Comparison of ENCODE assay signal across 8 mouse cellular contexts in the genomic region with DNA sequence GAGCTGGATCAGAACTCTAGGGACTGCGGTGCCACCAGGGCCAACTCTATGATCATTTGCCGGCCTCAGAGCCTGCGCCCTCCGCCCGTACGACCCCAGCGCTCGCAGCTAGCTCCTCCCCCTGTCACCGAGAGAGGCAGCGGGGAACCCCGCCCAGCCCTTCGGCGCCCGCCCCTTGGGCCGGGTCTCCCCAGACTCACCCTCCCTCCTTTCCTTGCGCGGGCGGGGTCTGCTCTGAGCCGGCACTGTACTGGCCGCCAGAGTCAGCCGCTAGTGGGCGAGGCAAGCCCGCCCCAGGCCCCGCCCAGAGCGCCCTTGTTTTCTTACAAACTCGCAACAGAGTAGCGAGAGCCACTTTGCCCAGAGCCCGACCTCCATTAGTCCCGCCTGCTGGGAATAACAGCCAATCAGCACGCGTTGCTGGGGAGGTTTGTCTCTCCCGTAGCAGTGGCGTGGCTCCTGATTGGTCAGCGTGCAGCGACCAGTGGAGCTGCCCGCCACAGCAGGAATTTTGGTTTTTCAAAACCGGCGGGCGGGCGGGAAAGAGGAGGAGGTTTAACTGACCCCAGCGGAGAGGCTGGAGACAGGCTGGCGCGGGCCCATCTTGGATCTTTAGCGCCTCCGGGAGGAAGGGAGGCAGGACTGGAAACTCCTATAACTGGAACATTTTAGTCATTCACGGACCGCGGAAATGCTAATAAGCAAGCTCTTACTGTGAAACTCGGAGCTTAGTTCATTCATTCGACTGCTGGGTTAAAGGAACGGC. TPM values are rescaled to one million over a fixed set of nuclear protein-coding genes. Genes with fewer than 3 reads are reported as not detected.
A peak's percentile ranks its signal among the peaks of the same experiment; 100 is the strongest.
DNase-seq lines count a peak whose midpoint lies in the region; ATAC-seq and TF ChIP-seq lines count a peak whose summit lies in the region.

A gene (minus strand): TSS at position 386 of the 766 bp plus-strand sequence.

- H3K4me1 ChIP-seq in MEL (ENCODE audit: control insufficient read depth in 1 of 2, insufficient read depth in 2 of 2, low read length in 2 of 2), result peaks cover 26 to 27% of the 10 kb centered on the region in 2 experiments
- H3K4me1 ChIP-seq in cerebellum, adult 2 months (ENCODE audit: control insufficient read depth, insufficient read depth, low read length), result peaks cover 14% of the 10 kb centered on the region
- peaks cover 21% of the 10 kb centered on the region; the same call in 1 of the 2 replicates for H3K4me1 ChIP-seq in forebrain, postnatal 0 days (ENCODE audit: insufficient read depth)
- peaks cover 29% of the 10 kb centered on the region for H3K4me1 ChIP-seq in lung, embryonic 15.5 days

- peak within 1 kb of the TSS; percentile 75 to 76 for H3K4me3 ChIP-seq in MEL (ENCODE audit: control insufficient read depth in 1 of 2, insufficient read depth in 1 of 2, low read depth in 2 of 2, low read length in 2 of 2)
- peak within 1 kb of the TSS; percentile 85 for H3K4me3 ChIP-seq in cerebellum, adult 2 months (replicated peaks; ENCODE audit: insufficient read depth, low read depth, low read length)
- peak within 1 kb of the TSS; percentile 71 for H3K4me3 ChIP-seq in forebrain, postnatal 0 days (ENCODE audit: low read depth, low read length)
- peak within 1 kb of the TSS; percentile 67 for H3K4me3 ChIP-seq in lung, embryonic 15.5 days

- under 1% methylated on average over 49 of the region's 51 CpGs for WGBS in cerebellum, adult 2 months
- WGBS in forebrain, postnatal 0 days, result under 1% methylated on average over 48 of the region's 51 CpGs
- under 1% methylated on average over 51 of the region's 51 CpGs for WGBS in lung, embryonic 15.5 days

- TF ChIP-seq EP300 in MEL (IDR thresholded peaks at IDR 0.05; ENCODE audit: low read depth in 1 of 2, low read length in 2 of 2), result no peak

- DNase-seq in MEL (ENCODE audit: low read depth, low spot score), result peak; percentile 100
- peak; percentile 100 for DNase-seq in cerebellum, adult 2 months
- DNase-seq in forebrain, postnatal 0 days, result peak; percentile 98
- peak; percentile 100 for DNase-seq in heart, postnatal 4 days
- peak; percentile 99 to 100 for DNase-seq in layer of hippocampus, adult 8-10 months (ENCODE audit: low spot score in 2 of 2)
- peak; percentile 100 for DNase-seq in ovary, adult 18-20 months (ENCODE audit: low spot score)
- peak; percentile 100 for DNase-seq in thymus, postnatal 0 days (ENCODE audit: low spot score)

- peak within 1 kb of the TSS; percentile 81 for H3K9ac ChIP-seq in MEL (ENCODE audit: control insufficient read depth, low read depth, low read length, poor library complexity, severe bottlenecking)
- H3K9ac ChIP-seq in forebrain, postnatal 0 days, result peak within 1 kb of the TSS; percentile 79
- peak within 1 kb of the TSS; percentile 90 for H3K9ac ChIP-seq in lung, embryonic 15.5 days

- peaks cover 0 to 3% of the 10 kb centered on the region in 2 experiments; a peak in 1 of 4 replicates for H3K27me3 ChIP-seq in MEL (ENCODE audit: control insufficient read depth in 1 of 2, insufficient read depth in 2 of 2, low read length in 2 of 2)
- no peaks in the 10 kb centered on the region for H3K27me3 ChIP-seq in cerebellum, adult 2 months (ENCODE audit: control insufficient read depth, insufficient read depth, low read length)
- H3K27me3 ChIP-seq in forebrain, postnatal 0 days (ENCODE audit: insufficient read depth, low read length), result no peaks in the 10 kb centered on the region
- H3K27me3 ChIP-seq in lung, embryonic 15.5 days, result no peaks in the 10 kb centered on the region

- H3K36me3 ChIP-seq in MEL (ENCODE audit: control insufficient read depth in 1 of 2, insufficient read depth in 2 of 2, low read length in 2 of 2), result peaks cover 0 to 35% of the 10 kb centered on the region in 2 experiments; a peak in 3 of 4 replicates
- H3K36me3 ChIP-seq in forebrain, postnatal 0 days (ENCODE audit: insufficient read depth), result no peaks in the 10 kb centered on the region
- no peaks in the 10 kb centered on the region for H3K36me3 ChIP-seq in lung, embryonic 15.5 days

- TF ChIP-seq RAD21 in MEL (IDR thresholded peaks at IDR 0.05; ENCODE audit: low read depth, low read length), result no peak

- ATAC-seq in forebrain, postnatal 0 days, result peak; percentile 94
- ATAC-seq in lung, embryonic 15.5 days (ENCODE audit: borderline replicate concordance, extremely low read depth, low FRiP score, low TSS enrichment), result peak; percentile 96

- H3K9me3 ChIP-seq in MEL (replicated peaks; ENCODE audit: insufficient read depth, low read length), result no peaks in the 10 kb centered on the region
- no peaks in the 10 kb centered on the region for H3K9me3 ChIP-seq in forebrain, postnatal 0 days (ENCODE audit: low read length)
- H3K9me3 ChIP-seq in lung, embryonic 15.5 days, result no peaks in the 10 kb centered on the region

- H3K27ac ChIP-seq in MEL (ENCODE audit: control insufficient read depth, low read depth, low read length), result peak within 1 kb of the TSS; percentile 92
- peak within 1 kb of the TSS; percentile 82 for H3K27ac ChIP-seq in cerebellum, adult 2 months (ENCODE audit: insufficient read depth, low read length)
- H3K27ac ChIP-seq in forebrain, postnatal 0 days (ENCODE audit: low read depth, low read length), result peak within 1 kb of the TSS; percentile 80
- peak within 1 kb of the TSS; percentile 86 for H3K27ac ChIP-seq in lung, embryonic 15.5 days

- no peak for TF ChIP-seq CTCF in MEL (IDR thresholded peaks at IDR 0.05 in 2 of 3, conservative IDR thresholded peaks at IDR 0.05 in 1 of 3; ENCODE audit: control insufficient read depth in 1 of 3, insufficient read depth in 1 of 3, low read depth in 2 of 3, low read length in 3 of 3, poor library complexity in 1 of 3, severe bottlenecking in 1 of 3)
- no peak for TF ChIP-seq CTCF in cerebellum, adult 2 months (IDR thresholded peaks at IDR 0.05; ENCODE audit: borderline replicate concordance, insufficient read depth, low read depth, low read length)
- peak; percentile 32 for TF ChIP-seq CTCF in forebrain, postnatal 0 days (IDR thresholded peaks at IDR 0.05; ENCODE audit: low read depth)

- peak in 1 of 2 experiments; percentile 98; a peak in 2 of 4 replicates for TF ChIP-seq POLR2A in MEL (IDR thresholded peaks at IDR 0.05; ENCODE audit: control insufficient read depth in 1 of 2, insufficient read depth in 1 of 2, low read depth in 1 of 2, low read length in 2 of 2, poor library complexity in 1 of 2)
- TF ChIP-seq POLR2A in cerebellum, adult 2 months (IDR thresholded peaks at IDR 0.05; ENCODE audit: borderline replicate concordance, insufficient read depth, low read length), result peak; percentile 58; the same call in 1 of the 2 replicates

- peaks cover 40% of the 10 kb centered on the region for H3K79me2 ChIP-seq in MEL (ENCODE audit: control insufficient read depth, insufficient read depth, low read length, poor library complexity)

- peak within 1 kb of the TSS; percentile 76 for H3K4me2 ChIP-seq in forebrain, postnatal 0 days (ENCODE audit: low read depth)
- peak within 1 kb of the TSS; percentile 76 for H3K4me2 ChIP-seq in lung, embryonic 15.5 days

TF ChIP-seq in MEL, 35 proteins besides CTCF, POLR2A, EP300 and RAD21:
- no peak for TF ChIP-seq RCOR1 (IDR thresholded peaks at IDR 0.05; ENCODE audit: low read depth, low read length)
- TF ChIP-seq ELF1 (IDR thresholded peaks at IDR 0.05; ENCODE audit: low read depth, low read length), result no peak
- no peak for TF ChIP-seq USF1 (IDR thresholded peaks at IDR 0.05; ENCODE audit: low read depth, low read length)
- TF ChIP-seq TAL1 (IDR thresholded peaks at IDR 0.05; ENCODE audit: low read length), result no peak
- TF ChIP-seq TBP (IDR thresholded peaks at IDR 0.05; ENCODE audit: low read depth, low read length), result peak; percentile 92
- peak; percentile 96; the same call in 1 of the 2 replicates for TF ChIP-seq POLR2AphosphoS5 (IDR thresholded peaks at IDR 0.05; ENCODE audit: borderline replicate concordance, low read depth, low read length)
- TF ChIP-seq E2F4 (IDR thresholded peaks at IDR 0.05; ENCODE audit: borderline replicate concordance, low read depth, low read length), result no peak
- no peak for TF ChIP-seq USF2 (IDR thresholded peaks at IDR 0.05; ENCODE audit: borderline replicate concordance in 1 of 2, insufficient read depth in 1 of 2, low read depth in 1 of 2, low read length in 2 of 2)
- TF ChIP-seq HCFC1 (IDR thresholded peaks at IDR 0.05; ENCODE audit: low read depth, low read length), result no peak
- no peak for TF ChIP-seq BHLHE40 (IDR thresholded peaks at IDR 0.05; ENCODE audit: borderline replicate concordance, low read depth, low read length)
- no peak for TF ChIP-seq SIN3A (IDR thresholded peaks at IDR 0.05; ENCODE audit: low read length)
- no peak for TF ChIP-seq TCF12 (IDR thresholded peaks at IDR 0.05; ENCODE audit: low read depth, low read length)
- no peak for TF ChIP-seq GABPA (IDR thresholded peaks at IDR 0.05; ENCODE audit: low read depth, low read length)
- no peak for TF ChIP-seq ZKSCAN1 (IDR thresholded peaks at IDR 0.05; ENCODE audit: low read depth, low read length)
- 0 out of 2 replicates have a peak, but pooled peaks have one; percentile 16 for TF ChIP-seq UBTF (IDR thresholded peaks at IDR 0.05; ENCODE audit: borderline replicate concordance, insufficient read depth, low read depth, low read length)
- TF ChIP-seq CHD2 (IDR thresholded peaks at IDR 0.05; ENCODE audit: low read length), result no peak

RNA-seq across cellular contexts. Expression of the gene that starts here (rescaled TPM):
- total RNA-seq in MEL (2012; rRNA removed), result 40.1 and 55.2 TPM in 2 replicates
- polyA plus RNA-seq in MEL (2012; ENCODE audit: insufficient read depth in 1 of 2, insufficient read length in 2 of 2, low read depth in 1 of 2, low replicate concordance in 2 of 2, missing spikeins in 1 of 2), result 10 to 100 TPM in 1 of 2 experiments, not detected in 1; 67.9 TPM
- polyA plus RNA-seq in cerebellum, adult 2 months (2012; rRNA removed), result 76.6 and 88.6 TPM in 2 replicates
- 65.1 and 69.4 TPM in 2 replicates for total RNA-seq in forebrain, postnatal 0 days (2014; rRNA removed)
- polyA plus RNA-seq in forebrain, postnatal 0 days (2015; fragmentation: Nextera tagmentation; extraction: Ambion mirVana), result 104 and 118 TPM in 2 replicates
- 10 to 100 TPM; 49.5 to 54.6 TPM for total RNA-seq in heart, postnatal 4 days (2021)
- 10 to 100 TPM; 48.8 to 61.6 (median 55.9) TPM for total RNA-seq in layer of hippocampus, adult 8-10 months (2022)
- polyA plus RNA-seq in lung, embryonic 15.5 days (2015; fragmentation: Nextera tagmentation; extraction: Ambion mirVana), result 50.9 and 52.3 TPM in 2 replicates
- polyA plus RNA-seq in thymus, postnatal 0 days (2015; fragmentation: Nextera tagmentation; extraction: Ambion mirVana), result 216 and 234 TPM in 2 replicates

Comparison
In these comparisons a context has a peak if more than half of its experiments do, and no peak if none do; other contexts are left out.
1. Peak in every context shown above with its lines: DNase-seq, ATAC-seq, H3K4me3 ChIP-seq and H3K27ac ChIP-seq.